Mouse (Mus musculus): ENCODE results near the gene Crim1. TPM values are rescaled to one million over a fixed set of nuclear protein-coding genes. Genes with fewer than 3 reads are reported as not detected.

The Crim1 gene
- total and polyA plus RNA-seq, 2 experiments from 2014 or later = 14.1 to 88.9 TPM

DNA sequence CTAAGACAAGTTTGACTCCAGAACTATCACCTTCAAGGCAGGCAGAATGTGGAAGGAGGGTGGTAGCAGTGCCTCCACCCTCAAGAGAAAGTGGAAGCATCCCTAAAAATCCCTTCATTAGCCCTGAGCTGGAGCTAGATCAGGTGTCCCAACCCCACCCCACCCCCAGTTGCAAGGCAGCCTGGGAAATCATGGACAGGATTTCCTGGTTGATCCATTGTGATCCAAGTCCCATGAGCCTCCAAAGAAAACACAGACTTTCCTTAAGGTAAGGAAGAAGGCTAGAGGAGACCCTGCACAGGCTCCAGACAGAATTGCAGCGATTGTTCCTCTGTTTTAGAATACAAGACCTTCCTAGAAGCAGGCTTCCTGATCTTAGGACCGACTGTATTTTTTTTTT is 154.4 kb downstream of the Crim1 start:
- Histone ChIP-seq H3K4me3 (ENCODE audit: low read depth, low read length) (no peak overlapping the region), H3K9me3 (ENCODE audit: low read length) (no peaks in the 10 kb centered on the region), H3K27me3 (ENCODE audit: insufficient read depth, low read length) (no peaks in the 10 kb centered on the region), H3K36me3 (ENCODE audit: insufficient read depth) (peaks cover 3% of the 10 kb centered on the region; the same call in 1 of the 2 replicates), H3K4me2 (ENCODE audit: low read depth) (no peak overlapping the region), H3K27ac (ENCODE audit: low read depth, low read length) (no peak overlapping the region), H3K9ac (no peak overlapping the region), H3K4me1 (ENCODE audit: insufficient read depth) (peaks cover 5% of the 10 kb centered on the region; the same call in 1 of the 2 replicates)
- ATAC-seq = no peak
- WGBS = 77% methylated on average over 2 of the region's 2 CpGs
- TF ChIP-seq CTCF (IDR thresholded peaks at IDR 0.05; ENCODE audit: low read depth) = no peak
- DNase-seq = no peak

DNA sequence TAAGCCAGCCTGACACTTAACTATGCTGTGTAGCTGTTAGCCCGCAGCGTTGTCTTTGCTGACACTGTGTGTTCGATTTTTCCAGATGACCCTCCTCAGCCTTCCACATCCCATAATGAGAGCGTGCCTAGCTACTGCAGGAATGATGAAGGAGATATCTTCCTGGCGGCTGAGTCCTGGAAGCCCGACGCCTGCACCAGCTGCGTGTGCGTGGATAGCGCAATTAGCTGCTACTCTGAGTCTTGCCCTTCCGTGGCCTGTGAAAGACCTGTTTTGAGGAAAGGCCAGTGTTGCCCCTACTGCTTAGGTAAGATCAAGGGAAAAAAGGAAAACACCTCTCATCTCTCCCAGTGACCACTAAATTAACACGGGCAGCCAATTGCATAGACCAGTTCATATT is 154.8 kb downstream of the Crim1 start:
- Histone ChIP-seq H3K4me3 (ENCODE audit: low read depth, low read length) (no peak overlapping the region), H3K9me3 (ENCODE audit: low read length) (no peaks in the 10 kb centered on the region), H3K9ac (no peak overlapping the region), H3K27ac (ENCODE audit: low read depth, low read length) (no peak overlapping the region), H3K27me3 (ENCODE audit: insufficient read depth, low read length) (no peaks in the 10 kb centered on the region), H3K36me3 (ENCODE audit: insufficient read depth) (peaks cover 3% of the 10 kb centered on the region; the same call in 1 of the 2 replicates), H3K4me1 (ENCODE audit: insufficient read depth) (peaks cover 5% of the 10 kb centered on the region; the same call in 1 of the 2 replicates), H3K4me2 (ENCODE audit: low read depth) (no peak overlapping the region)
- 86% methylated on average over 12 of the region's 12 CpGs for WGBS
- TF ChIP-seq CTCF (IDR thresholded peaks at IDR 0.05; ENCODE audit: low read depth) = no peak
- DNase-seq (no peak), ATAC-seq (no peak)

DNA sequence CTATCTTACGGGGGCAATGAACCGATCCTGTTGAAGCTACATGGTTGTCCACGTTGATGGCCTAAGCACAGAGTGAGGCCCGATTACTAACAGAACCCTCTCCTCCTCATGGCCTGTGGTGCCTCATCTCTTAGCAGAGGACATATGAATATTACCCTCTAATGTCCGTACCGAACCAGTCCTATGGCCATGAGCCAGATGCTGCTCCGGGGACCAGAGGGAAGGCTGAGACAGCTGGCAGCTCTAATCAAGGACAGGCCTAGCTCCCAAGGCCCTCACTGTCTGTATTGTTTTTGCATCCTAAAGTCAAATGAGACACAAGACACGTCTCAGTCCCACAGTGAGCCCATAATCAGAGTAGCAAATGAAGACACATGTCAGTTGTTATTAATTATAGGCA is 155.6 kb downstream of the Crim1 start:
- WGBS = 75% methylated on average over 8 of the region's 8 CpGs
- peaks cover 3% of the 10 kb centered on the region; the same call in 1 of the 2 replicates for H3K36me3 ChIP-seq (ENCODE audit: insufficient read depth)
- no peak for TF ChIP-seq CTCF (IDR thresholded peaks at IDR 0.05; ENCODE audit: low read depth)
- ATAC-seq (no peak), DNase-seq (no peak)
- H3K27me3 ChIP-seq (ENCODE audit: insufficient read depth, low read length) = no peaks in the 10 kb centered on the region
- no peak overlapping the region for H3K27ac ChIP-seq (ENCODE audit: low read depth, low read length)
- no peak overlapping the region for H3K4me2 ChIP-seq (ENCODE audit: low read depth)
- H3K9ac ChIP-seq = no peak overlapping the region
- no peaks in the 10 kb centered on the region for H3K9me3 ChIP-seq (ENCODE audit: low read length)
- H3K4me1 ChIP-seq (ENCODE audit: insufficient read depth) = peaks cover 5% of the 10 kb centered on the region; the same call in 1 of the 2 replicates
- no peak overlapping the region for H3K4me3 ChIP-seq (ENCODE audit: low read depth, low read length)

DNA sequence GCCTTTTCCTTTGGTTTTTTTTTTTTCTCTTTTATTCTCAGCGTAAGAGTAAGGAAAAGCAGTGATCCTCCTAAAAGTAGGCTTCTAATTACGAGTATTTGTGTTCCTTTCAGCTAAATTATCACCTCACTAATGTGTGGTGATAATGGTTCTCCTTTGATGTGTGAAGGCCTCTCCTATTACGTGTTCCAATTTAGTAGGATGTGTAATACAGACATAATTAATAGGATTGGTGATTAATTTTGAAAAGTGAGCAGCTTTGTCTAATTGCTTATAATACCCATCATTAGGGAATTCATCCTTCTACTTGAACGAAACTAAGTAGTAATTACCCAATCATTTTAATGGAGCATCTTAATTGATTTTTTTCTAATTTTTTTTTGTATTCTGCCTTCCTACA is 157.7 kb downstream of the Crim1 start:
- ATAC-seq = peak; percentile 36; the same call in 1 of the 2 replicates
- no peak for DNase-seq
- no peak for TF ChIP-seq CTCF (IDR thresholded peaks at IDR 0.05; ENCODE audit: low read depth)

DNA sequence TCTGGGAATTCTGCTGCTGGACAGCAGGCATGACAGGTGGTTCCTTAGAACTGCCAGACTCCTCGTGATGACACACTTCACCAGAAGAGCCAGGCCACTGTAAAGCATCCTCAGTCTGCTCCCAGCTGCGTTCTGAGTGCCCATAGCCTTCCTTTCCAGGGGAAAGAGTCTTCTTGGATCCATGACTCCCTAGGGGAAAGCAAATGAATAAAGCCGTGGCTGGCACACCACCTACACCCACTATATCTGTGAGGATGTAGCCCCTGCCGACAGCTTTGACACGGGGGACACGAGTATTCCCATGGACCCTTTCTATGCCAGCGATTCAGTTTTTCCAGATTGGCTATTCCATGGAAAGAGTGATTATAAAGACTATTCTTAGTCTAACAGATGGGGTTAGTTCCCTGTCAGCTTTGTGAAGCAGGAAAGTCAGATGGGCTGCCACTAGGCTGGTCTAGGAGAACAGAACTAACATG is 158.2 kb downstream of the Crim1 start:
- peak; percentile 84 for ATAC-seq

More for the DNA sequence above, 157.7 kb downstream of the Crim1 start:
- Histone ChIP-seq H3K9ac (no peak overlapping the region), H3K27me3 (ENCODE audit: insufficient read depth, low read length) (no peaks in the 10 kb centered on the region), H3K27ac (ENCODE audit: low read depth, low read length) (0 out of 2 replicates have a peak overlapping the region, but pooled peaks have one; percentile 54), H3K9me3 (ENCODE audit: low read length) (no peaks in the 10 kb centered on the region), H3K36me3 (ENCODE audit: insufficient read depth) (peaks cover 3% of the 10 kb centered on the region; the same call in 1 of the 2 replicates), H3K4me1 (ENCODE audit: insufficient read depth) (peaks cover 5% of the 10 kb centered on the region; the same call in 1 of the 2 replicates), H3K4me2 (ENCODE audit: low read depth) (no peak overlapping the region), H3K4me3 (ENCODE audit: low read depth, low read length) (no peak overlapping the region)
- WGBS = 33% methylated on average over 4 of the region's 4 CpGs

DNA sequence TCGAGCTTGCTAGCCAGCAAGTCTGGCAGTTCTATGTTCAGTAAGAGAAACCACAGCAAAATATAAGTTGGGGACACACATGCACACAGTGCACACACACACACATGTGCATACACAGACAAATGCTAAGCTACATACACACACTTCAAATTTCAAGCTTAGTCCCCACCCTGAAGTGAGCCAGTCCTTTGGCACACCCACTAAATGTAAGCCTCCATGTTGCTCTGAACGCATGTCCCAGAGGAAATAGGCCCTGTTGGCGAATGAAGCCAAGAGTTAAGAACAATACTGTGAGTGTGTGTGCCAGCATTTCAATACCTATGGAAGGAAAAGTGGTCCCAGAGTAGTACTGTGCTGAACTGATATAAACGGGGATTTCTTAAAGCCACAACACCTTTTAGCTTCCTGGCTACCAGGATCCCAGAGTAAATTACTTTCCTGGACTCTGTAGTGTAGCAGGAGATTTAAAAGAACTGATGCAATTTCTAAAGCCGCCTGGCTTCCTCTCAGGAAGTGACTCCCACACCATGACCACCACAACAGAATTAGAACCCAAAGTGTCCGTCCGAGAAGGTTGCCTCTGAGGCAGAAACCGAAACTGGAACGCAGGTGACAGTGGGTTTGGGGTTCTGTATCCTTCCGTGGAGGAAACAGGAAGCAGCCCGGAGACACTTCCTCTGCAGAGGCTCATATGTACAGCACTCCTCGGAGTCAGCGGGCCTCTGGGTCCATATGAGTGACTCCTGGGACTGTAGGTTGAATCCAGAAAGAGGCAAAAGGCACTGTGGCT is 162.1 kb downstream of the Crim1 start:
- TF ChIP-seq CTCF (IDR thresholded peaks at IDR 0.05; ENCODE audit: low read depth) = no peak
- WGBS = 83% methylated on average over 13 of the region's 13 CpGs
- Histone ChIP-seq H3K27ac (ENCODE audit: low read depth, low read length) (no peak overlapping the region), H3K4me2 (ENCODE audit: low read depth) (no peak overlapping the region), H3K9me3 (ENCODE audit: low read length) (no peaks in the 10 kb centered on the region), H3K9ac (no peak overlapping the region), H3K27me3 (ENCODE audit: insufficient read depth, low read length) (no peaks in the 10 kb centered on the region), H3K36me3 (ENCODE audit: insufficient read depth) (0 out of 2 replicates have a peak, but pooled peaks cover 5% of the 10 kb centered on the region), H3K4me1 (ENCODE audit: insufficient read depth) (peaks cover 5% of the 10 kb centered on the region; the same call in 1 of the 2 replicates), H3K4me3 (ENCODE audit: low read depth, low read length) (no peak overlapping the region)
- DNase-seq (no peak), ATAC-seq (no peak)

More for the DNA sequence above, 158.2 kb downstream of the Crim1 start:
- Histone ChIP-seq H3K27ac (ENCODE audit: low read depth, low read length) (peak overlapping the region; percentile 54), H3K4me1 (ENCODE audit: insufficient read depth) (peaks cover 5% of the 10 kb centered on the region; the same call in 1 of the 2 replicates), H3K36me3 (ENCODE audit: insufficient read depth) (peaks cover 3% of the 10 kb centered on the region; the same call in 1 of the 2 replicates), H3K9me3 (ENCODE audit: low read length) (no peaks in the 10 kb centered on the region), H3K27me3 (ENCODE audit: insufficient read depth, low read length) (no peaks in the 10 kb centered on the region), H3K4me3 (ENCODE audit: low read depth, low read length) (no peak overlapping the region), H3K4me2 (ENCODE audit: low read depth) (no peak overlapping the region), H3K9ac (no peak overlapping the region)
- no peak for TF ChIP-seq CTCF (IDR thresholded peaks at IDR 0.05; ENCODE audit: low read depth)
- DNase-seq = peak; percentile 69
- 42% methylated on average over 7 of the region's 7 CpGs for WGBS

All from forebrain, postnatal 0 days (tissue).